Mouse (Mus musculus) liver, postnatal 0 days (tissue): ENCODE results near the gene Mum1.

Experiments used
- CTCF ChIP-seq: sonication (generic); IDR thresholded peaks from 2 replicates; pipeline ENCODE4 v1.5.1; 2016; ENCODE audit warnings: antibody characterized with exemption, low read depth
- EP300 ChIP-seq: IDR thresholded peaks from 2 replicates; pipeline ENCODE4 v1.6.1; 2016; ENCODE audit warnings: antibody characterized with exemption, low read depth, mild to moderate bottlenecking

DNA sequence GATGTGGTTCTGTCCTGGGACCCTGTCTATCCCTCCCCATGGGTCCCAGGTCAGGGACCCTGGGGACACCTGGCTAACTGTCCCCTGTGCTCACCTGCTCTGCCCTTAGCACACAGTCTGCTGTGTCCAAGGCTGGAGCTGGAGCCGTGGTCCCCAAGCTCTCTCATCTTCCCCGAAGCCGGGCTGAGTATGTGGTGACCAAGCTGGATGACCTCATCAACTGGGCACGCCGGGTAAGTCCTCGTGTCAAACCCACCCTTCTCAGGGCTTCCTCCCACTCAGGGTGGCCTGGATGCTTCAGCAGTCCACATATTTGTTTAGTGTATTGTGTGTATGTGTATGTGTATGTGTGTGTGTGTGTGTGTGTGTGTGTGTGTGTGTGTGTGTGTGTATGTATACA lies 27.3 kb downstream of the Mum1 start:
- TF ChIP-seq EP300: no peak
- no peak for TF ChIP-seq CTCF
